Mouse (Mus musculus): ENCODE measurements around the gene Triobp.
"Not testable (repeated sequence)": the region's sequence is repeated elsewhere in the genome, so short reads cannot be mapped to it uniquely, and the experiment has no call there.

Triobp gene

DNA sequence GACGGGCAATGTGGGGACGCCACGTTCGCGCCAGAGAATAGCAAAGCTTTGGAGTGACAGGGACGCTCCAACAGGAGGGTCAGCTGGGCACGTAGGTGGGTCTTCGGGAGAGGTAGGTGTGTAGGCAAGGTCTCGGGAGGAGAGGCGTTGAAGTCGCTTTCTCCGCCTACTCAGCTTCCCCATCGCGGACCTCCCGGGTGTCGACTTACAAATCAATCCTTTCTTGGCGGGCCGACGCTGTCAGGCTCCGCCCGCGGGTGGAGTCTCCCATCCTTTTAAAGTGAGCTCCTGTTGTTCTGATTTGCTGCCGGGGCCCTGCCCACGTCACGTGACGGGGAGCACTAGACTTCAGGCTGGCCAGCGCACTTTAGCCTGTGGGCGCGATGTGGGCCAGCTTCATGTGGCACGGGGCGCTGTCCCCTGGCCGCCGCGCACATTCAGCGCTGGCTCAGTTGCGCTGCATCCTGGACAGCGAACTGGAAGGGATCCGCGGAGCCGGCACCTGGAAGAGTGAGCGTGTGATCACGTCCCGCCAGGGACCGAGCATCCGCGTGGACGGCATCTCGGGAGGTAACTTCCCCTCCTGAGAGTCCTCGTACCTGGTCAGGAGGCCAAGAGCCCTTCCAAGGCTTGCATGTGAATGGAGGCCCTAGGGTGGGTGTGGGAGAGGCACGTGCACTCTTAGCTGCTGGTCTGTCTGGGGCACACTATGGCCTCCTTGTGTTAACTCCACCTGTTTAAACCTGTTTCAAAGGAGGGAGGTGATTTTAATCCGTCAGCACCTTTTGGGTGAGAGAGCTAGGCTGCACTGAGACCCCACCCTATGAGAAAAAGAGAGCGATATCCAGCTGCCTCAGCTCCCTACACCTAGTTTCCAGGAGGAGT is 83.3 kb downstream of the Triobp start:
- DNase-seq (ENCODE audit: low read depth, low spot score), result peak; percentile 91

DNA sequence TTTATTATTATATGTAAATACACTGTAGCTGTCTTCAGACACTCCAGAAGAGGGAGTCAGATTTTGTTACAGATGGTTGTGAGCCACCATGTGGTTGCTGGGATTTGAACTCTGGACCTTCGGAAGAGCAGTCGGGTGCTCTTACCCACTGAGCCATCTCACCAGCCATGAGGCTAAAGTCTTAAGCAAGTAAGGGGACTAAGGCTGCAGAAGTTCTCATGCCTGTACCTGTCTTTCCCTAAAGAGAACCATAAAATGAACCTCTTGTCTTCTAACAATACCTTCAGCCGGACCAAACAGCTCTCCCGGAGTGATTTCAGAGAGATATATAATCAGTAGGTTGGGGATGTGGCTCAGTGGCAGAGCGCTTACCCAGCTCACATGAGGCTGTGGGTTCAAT is 84.4 kb downstream of the Triobp start:
- not testable (repeated sequence) for DNase-seq (ENCODE audit: low read depth, low spot score)

DNA sequence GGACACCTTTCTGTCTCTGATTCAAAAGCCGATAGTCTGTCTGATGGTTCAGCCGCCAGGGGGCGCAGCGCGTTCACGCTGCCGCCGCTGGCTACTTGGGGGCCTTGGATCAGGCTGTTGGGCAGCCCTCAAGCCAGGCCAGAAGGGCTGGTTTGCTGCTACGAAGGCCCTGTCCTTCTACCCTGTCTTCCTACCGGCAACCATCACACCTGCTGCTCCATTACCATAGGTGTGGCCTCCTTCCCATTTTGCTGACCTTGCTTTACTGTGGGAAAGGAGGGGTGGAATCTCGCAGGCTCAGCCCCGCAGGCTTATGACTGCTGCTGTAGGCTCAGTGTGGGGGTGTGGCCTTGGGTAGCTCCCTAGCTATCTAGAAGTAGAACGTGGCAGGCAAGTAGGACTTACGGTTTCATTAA is 90.4 kb downstream of the Triobp start:
- peak; percentile 76 for DNase-seq (ENCODE audit: low read depth, low spot score)

DNA sequence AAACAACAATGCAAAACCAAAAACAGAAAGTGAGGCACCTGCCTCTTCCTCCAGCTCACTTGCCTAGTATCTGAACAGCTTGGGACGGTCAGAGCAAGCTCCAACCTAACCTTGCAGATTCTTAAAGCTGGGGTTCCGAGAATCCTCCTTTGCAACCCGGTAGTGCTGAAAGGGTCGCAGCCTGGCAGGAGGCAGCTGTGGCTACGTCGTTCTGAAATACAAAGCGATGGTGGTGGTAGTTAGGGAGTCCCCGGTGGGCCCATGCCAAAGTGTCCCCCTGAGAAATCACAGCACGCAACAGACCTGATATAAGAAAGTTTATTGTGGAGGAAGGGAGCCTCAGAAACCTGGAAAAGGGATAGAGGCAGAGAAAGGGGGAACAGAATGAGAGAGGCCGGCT is 90.8 kb downstream of the Triobp start:
- DNase-seq (ENCODE audit: low read depth, low spot score), result no peak

DNA sequence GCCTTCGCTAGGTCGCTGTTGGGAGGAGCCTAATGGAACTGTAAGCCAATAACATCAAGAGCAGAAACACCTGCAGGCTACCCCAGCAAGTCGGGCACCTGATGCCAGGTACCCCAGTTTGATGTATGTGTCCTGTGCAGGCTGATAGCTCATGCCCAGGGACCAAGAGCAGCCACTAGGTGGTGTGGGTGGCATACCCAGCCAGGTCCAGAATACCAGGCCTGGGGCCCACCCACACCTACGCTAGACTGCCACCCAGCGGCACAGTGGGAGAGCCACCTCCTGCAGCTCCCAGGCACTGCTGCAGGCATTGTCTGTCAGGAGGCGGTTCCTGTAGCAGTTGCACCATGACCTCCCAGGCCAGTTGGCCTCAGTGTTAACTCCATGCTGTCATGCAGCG is 91.3 kb downstream of the Triobp start:
- DNase-seq (ENCODE audit: low read depth, low spot score), result peak; percentile 93

DNA sequence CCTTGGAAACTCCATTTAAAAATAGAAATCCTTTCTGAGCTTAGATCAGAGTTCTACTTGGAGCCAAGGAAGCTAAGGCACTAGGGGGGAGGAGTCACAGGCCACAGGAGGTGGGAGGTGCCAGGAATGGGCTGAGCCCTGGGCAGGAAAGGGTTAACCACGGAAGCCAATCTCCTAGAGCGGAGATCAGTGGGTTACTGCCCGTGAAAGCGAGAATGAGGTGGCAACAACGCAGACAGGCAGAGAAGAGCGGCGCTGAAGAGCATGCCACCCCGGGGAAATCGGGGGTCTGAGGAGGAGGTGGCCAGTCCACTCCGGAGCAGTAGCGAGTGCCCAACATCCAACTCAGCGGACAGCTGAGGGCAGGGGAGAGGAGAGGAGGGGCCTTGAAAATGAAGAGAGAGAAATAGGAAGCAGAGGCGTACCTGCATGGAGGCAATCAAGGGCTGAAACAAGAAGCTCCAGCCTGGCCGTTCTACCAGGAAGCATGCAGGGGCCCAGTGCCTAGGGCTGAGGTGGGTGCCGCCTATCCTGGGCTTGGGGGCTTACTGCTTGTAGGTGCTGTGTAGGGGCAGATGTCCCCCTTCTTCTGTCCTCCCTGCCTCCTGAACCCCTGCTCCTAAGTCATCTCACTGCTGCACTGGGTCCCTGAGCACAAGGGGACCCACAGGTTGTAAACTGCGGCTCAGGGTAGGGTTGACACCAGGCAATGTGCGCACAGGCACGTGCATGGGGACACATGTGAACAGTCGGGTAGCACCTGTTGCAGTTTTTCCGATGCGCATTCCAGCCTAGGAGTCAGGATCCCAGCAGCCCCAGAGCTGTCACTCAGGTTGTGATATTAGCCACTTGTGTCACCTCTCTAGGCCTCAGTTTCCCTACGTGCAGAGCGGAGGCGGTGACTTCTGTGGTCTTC is 93.2 kb downstream of the Triobp start:
- peak; percentile 79 for DNase-seq (ENCODE audit: low read depth, low spot score)

DNA sequence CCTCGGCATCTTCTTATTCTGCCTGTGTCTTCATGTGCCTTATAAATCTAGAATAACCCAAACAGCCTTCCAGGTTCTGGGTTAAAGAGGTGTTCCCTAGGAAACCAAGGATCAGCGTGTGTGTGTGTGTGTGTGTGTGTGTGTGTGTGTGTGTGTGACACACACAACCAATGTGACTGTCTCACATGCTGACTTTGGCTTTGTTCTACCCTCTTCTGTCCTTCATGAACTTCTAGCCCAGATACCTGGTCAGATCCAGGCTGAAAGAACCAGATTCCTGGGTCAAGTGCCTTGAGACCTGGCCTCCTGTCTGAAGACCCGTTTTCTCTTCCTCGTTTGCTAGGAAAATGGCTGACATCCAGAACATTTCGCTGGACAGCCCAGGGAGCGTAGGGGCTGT is 94.1 kb downstream of the Triobp start, which contains the start of gene Galr3:
Galr3 (plus strand) TSS at position 301 of the 400 bp plus-strand sequence.
- DNase-seq (ENCODE audit: low read depth, low spot score), result no peak

DNA sequence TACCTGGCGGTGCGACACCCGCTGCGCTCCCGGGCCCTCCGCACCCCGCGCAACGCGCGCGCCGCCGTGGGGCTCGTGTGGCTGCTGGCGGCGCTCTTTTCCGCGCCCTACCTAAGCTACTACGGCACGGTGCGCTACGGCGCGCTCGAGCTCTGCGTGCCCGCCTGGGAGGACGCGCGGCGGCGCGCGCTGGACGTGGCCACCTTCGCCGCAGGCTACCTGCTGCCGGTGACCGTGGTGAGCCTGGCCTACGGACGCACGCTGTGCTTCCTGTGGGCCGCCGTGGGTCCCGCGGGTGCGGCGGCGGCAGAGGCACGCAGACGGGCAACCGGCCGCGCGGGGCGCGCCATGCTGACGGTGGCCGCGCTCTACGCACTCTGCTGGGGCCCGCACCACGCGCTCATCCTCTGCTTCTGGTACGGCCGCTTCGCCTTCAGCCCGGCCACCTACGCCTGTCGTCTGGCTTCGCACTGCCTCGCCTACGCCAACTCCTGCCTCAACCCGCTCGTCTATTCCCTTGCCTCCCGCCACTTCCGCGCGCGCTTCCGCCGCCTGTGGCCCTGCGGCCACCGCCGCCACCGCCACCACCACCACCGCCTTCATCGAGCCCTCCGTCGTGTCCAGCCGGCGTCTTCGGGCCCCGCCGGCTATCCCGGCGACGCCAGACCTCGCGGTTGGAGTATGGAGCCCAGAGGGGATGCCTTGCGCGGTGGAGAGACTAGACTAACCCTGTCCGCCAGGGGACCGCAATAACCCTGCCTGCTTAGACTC is 95.4 kb downstream of the Triobp start:
- peak; percentile 60 for DNase-seq (ENCODE audit: low read depth, low spot score)

DNA sequence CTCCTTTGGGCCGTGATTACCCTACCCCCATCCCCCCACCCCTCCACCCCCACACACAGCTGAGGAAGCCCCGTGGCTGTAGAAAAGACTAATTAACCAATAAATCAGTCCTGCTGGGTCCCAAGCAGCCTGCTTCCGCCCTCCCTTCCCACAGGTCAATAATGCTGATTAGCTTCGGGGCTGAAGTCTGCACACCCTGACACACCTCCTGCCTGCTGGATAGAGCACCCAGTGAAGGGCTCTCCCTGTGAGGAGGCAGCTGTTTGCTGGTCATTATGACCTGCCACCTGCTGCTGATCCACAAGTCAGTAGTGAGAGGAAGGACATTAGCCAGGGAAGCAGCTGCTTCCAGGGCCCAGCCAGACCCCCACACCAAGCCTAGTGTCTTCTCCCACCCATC is 97.3 kb downstream of the Triobp start:
- no peak for DNase-seq (ENCODE audit: low read depth, low spot score)

DNA sequence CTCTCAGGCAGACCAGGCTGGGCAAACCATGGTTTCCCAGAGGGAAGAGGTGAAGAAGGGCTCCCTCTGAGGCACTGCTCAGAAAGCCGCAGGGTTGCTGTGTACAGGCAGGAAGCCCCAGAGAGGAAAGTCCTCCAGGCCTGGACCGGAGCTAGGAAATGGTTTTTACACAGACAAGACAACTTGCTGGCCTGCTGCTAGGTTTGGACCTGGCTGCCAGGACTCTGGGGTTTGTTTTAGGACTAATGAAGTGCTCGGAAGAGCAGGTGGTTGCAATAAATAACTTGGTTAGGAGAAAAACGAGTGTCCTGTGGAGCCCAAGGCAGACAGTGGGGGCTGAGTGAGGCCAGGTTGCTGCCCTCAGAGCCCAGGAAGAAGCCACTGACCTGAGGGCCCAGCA is 100.7 kb downstream of the Triobp start:
- DNase-seq (ENCODE audit: low read depth, low spot score), result no peak

DNA sequence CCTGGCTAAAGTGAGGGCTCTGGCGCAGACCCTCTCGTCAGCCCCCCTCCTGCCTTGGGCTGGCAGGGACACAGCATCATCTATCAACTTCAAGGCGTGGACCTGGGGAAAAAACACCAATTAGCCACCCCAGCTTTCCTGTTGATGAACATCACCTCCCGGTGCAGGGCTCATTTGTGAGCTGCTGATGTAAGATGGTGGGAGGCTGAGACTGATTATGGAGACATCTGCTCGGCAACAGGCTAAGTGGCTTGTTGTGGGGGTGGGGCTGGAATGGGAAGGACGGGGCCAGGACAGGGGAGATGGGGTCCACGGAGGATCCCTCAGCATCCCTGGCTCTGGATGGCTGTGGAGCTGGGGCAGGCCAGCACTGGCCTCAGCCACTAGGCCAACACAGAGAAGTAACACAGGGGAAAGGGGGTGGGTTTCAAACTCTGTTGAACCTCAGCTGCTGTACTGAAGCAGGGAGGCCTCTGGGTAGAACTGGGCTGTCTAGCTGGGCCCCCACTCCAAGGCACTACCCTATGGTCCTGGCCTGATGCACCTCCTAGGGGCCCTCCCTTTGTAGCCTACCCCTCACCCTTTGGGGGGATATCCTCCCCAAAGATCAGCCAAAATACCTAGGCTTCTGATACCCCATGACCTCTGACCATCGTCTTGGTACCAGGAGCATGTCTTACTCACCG is 102.8 kb downstream of the Triobp start:
- no peak for DNase-seq (ENCODE audit: low read depth, low spot score)

DNA sequence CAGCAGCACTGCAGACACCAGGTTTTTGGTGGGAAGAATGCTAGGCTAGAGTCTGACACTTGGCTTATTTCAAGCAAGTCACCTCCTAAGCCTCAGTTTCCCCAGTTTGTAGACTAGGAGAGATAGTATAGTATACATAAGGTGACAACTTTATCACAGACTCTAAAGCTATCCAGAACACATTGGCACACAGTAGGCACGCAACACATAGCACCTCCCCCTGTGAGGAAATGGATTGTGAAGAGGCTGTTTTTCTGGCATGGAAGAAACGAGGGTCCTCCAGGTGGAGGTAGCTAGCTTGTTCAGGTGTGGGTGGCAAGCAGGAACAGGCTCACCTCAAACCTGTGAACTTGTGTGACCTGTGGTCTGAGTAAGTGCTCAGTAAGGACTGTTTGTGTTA is 103.4 kb downstream of the Triobp start:
- DNase-seq (ENCODE audit: low read depth, low spot score), result no peak

DNA sequence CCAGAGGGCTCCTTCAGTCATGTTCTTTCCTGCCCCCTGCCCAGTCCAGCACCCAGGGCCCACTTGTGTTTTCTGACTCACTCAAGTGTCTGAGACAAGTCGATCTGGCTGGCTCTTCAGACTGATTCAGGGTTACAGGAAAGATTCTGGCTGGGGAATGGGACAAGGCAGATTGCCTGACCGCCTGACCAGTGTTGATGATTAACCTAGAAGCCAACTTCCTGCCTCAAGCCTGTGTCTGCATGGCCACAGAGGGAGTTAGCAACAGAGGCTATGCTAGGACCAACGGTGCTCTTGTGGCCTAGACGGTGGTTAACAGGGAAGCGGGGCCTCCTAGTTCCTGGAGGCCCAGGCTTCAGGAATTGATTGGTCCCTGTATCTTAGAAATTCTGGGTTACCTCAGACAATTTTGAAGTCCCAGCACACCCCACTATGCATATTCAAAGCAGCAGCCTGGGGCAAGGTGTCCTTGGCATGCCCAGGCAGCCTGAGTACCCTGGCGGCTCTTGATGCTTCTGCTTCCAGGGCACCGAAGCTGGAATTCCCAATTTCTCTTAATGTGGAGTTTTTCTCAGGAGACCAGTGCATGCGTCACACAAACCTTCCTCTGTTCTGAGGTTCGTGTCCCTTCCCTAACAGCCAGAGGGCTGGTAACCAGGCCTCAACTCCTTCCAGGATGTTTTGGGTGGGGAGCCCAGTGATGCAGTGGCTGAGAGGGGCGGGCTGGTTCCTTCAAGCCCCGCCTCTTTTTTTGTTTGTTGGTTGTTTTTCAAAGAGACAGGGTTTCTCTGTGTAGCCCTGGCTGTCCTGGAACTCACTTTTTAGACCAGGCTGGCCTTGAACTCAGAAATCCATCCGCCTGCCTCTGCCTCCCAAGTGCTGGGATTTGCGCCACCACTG is 104.2 kb downstream of the Triobp start:
- no peak for DNase-seq (ENCODE audit: low read depth, low spot score)

DNA sequence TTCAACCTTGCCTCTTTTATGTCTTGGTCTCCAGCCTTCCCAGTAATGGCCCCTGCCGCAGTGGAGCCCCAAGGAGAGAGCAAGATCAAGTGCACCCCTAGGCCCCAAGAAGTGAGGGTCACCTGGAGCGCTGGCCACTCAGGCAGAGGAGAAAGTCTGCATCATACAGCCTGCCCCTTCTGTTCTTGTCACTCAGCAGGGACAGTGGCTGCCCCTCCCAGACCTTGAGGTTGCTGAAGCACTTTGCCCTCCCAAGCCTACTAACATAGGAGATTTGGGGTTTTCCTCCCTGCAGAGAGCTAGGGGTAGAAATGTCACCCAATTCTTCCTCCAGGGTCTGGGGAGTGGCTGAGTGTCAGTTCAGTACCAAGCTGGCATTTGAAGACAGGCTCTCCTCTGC is 104.8 kb downstream of the Triobp start:
- DNase-seq (ENCODE audit: low read depth, low spot score), result no peak

Measured in CD4-positive helper T cell, adult 2 months (primary cell).